Mouse (Mus musculus) subcutaneous adipose tissue, adult 2 months (tissue): ENCODE results near the gene Olfr272. TPM values are rescaled to one million over a fixed set of nuclear protein-coding genes. Genes with fewer than 3 reads are reported as not detected.

Experiments
- polyA plus RNA-seq: library from polyadenylated mRNA; depleted of rRNA; stranded (reverse); fragments of >200 nt; gene quantifications from 2 replicates; pipeline ENCODE4 v1.2.3, GENCODE M21; 2012; ENCODE audit warnings: low replicate concordance; rRNA removed

The Olfr272 gene
- not detected in 2 replicates for polyA plus RNA-seq

GRCm38 (mm10) chr4:52919078-52919477 is at the start of gene Olfr272:
Gene Olfr272, minus strand, starts transcription at chr4:52919178.

GRCm38 (mm10) chr4:52964247-52964646 is 45.3 kb upstream of the Olfr272 start, which contains the start of gene Olfr270:
Gene Olfr270, plus strand, starts transcription at chr4:52964547.

Other genes starting within 250 kb of the Olfr272 start
- gene Olfr275, start 104.6 kb downstream of the Olfr272 start, polyA plus RNA-seq = not detected in 2 replicates
- not detected in 2 replicates for gene Olfr273, start 59.9 kb downstream of the Olfr272 start, polyA plus RNA-seq
- not detected in 2 replicates for gene Olfr270, start 45.4 kb upstream of the Olfr272 start, polyA plus RNA-seq
- gene Nipsnap3a, start 70.1 kb upstream of the Olfr272 start, polyA plus RNA-seq = not detected in 2 replicates
- gene Nipsnap3b, start 92.7 kb upstream of the Olfr272 start, polyA plus RNA-seq = 35.6 and 42.5 TPM in 2 replicates
- 40.9 and 41.1 TPM in 2 replicates for gene Abca1, start 240.7 kb upstream of the Olfr272 start, polyA plus RNA-seq